Mouse (Mus musculus) C2C12 (cell line): Measurements from ENCODE around the gene Qrsl1.

Experiments
- CEBPB ChIP-seq: IDR thresholded peaks from one replicate; pipeline ENCODE4 v1.6.1; 2011; ENCODE audit warnings: low read depth, mild to moderate bottlenecking, control low read depth, moderate library complexity
- CTCF ChIP-seq: IDR thresholded peaks from one replicate; pipeline ENCODE4 v1.5.1; 2011; ENCODE audit not compliant: control insufficient read depth, insufficient read depth, insufficient read length
- MAX ChIP-seq: IDR thresholded peaks from one replicate; pipeline ENCODE4 v1.6.1; 2011; ENCODE audit warnings: mild to moderate bottlenecking, control low read depth
- MYOG ChIP-seq: IDR thresholded peaks from one replicate; pipeline ENCODE4 v1.6.1; 2011; ENCODE audit not compliant: control insufficient read depth, insufficient read length; ENCODE audit errors: extremely low read depth
- USF1 ChIP-seq: IDR thresholded peaks from one replicate; pipeline ENCODE4 v1.6.1; 2011; ENCODE audit warnings: low read depth, mild to moderate bottlenecking, control low read depth, moderate library complexity

DNA sequence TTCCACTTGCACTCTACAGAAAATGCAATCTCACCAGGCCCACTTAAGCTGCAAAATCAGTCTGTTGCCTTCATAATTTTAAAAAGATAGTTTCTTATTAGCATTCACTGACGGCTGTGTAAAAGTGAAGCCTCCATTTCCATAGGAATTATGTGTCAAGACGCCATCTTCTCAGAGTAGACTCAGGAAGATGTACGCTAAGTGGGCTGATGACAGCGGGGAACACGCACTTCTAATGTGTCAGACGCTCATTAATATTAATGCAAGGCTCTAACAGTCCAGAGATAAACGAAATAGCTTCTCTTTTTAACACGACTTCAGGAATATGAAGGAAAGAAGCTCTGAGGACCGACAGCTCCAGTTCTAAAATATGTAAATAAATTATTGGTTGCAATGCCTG, 13.9 kb downstream of the Qrsl1 start:
- TF ChIP-seq USF1 (no peak), MYOG (no peak), CTCF (no peak), CEBPB (no peak), MAX (no peak)
